Mouse (Mus musculus) cortical plate, adult 2 months (tissue): Measurements from ENCODE around the gene Vmn2r88.

Source experiments
- CTCF ChIP-seq: fragments of 200-500 bp; IDR thresholded peaks from 2 replicates; pipeline ENCODE4 v1.5.1; 2011; ENCODE audit warnings: mild to moderate bottlenecking, control low read depth, low read length; ENCODE audit not compliant: insufficient read depth; ENCODE audit errors: extremely low read depth
- POLR2A ChIP-seq: fragments of 200-500 bp; IDR thresholded peaks from 2 replicates; pipeline ENCODE4 v1.6.1; 2011; ENCODE audit warnings: mild to moderate bottlenecking, low read length, control low read depth; ENCODE audit not compliant: insufficient read depth; ENCODE audit errors: extremely low read depth

GRCm38 (mm10) chr14:51438955-51439354 lies 28.3 kb downstream of the Vmn2r88 start:
- TF ChIP-seq POLR2A = no peak
- TF ChIP-seq CTCF = no peak
